Mouse (Mus musculus) stomach, postnatal 0 days (tissue): Measurements from ENCODE around the gene Bcap31.

Experiments
- CTCF ChIP-seq: IDR thresholded peaks from 2 replicates; pipeline ENCODE4 v1.5.1; 2016; ENCODE audit warnings: antibody characterized with exemption, low read depth, mild to moderate bottlenecking, moderate library complexity
- EP300 ChIP-seq: optimal IDR thresholded peaks from 2 replicates; pipeline ENCODE3; 2016; ENCODE audit warnings: antibody characterized with exemption

DNA sequence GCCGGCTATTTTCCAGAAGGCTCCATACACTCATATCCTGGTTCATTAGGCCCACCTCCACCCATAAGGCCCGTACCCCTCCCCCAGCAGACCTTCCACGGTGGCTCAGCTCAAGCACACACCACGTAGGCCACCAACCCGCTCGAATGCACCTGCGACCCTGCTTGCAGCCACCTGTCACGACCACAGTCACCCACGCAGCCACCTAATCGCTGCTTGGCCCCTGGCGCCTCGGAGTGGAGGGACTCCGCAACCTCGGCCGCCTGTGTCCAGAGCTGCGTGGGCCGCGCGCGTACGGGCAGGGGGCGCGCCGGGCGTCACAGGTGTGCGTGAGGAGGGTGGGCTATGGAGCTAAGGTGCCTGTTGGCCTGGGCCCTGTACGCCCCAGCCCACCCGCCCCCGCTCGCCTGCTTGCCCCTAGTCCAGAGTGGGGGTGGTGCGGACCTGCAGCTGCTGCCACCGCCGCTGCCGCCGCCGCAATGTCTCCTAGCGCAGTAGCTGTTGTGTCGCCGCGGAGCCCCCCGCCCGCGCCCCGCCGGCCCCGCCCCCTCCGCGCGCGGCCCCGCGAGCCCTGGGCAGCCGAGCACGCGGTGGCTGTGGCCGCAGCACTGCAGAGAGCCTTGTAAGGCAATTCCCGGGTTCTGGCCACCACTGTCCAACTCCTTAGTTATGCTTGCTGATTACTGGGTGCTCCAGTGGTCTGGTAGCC lies 56.2 kb downstream of the Bcap31 start, which contains the start of gene Pnck:
- TF ChIP-seq EP300 (no peak), CTCF (no peak)
